Mouse (Mus musculus): ENCODE measurements around the gene Cldn17. TPM values are rescaled to one million over a fixed set of nuclear protein-coding genes. Genes with fewer than 3 reads are reported as not detected.

Gene Cldn17
- total RNA-seq (2023), result not detected

DNA sequence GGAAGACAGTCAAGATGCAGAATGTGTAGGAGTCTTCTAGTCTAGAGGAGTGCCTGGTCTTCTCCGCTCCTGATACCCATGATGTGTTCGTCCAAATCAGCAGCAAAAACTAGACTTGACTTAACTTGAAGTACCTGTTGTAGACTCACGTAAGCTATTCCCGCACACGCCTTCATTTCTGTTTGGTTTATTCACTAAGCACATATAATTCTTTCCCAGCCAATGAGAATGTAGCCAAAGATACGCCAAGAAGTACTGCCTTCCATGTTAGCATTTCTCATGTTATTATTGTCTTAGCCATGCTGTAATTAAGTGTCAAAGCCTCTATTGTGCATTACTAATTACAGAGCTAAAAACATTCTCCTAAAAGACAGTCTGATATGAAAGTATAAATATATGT lies at the start of gene Cldn17:
Gene Cldn17 (minus strand): TSS at position 101 of the 400 bp plus-strand sequence.

Other genes with a start within 250 kb of the Cldn17 start
- 0.30 TPM for gene Grik1, start 216.7 kb downstream of the Cldn17 start, total RNA-seq (2023)
- gene Cldn8, start 56.2 kb upstream of the Cldn17 start, total RNA-seq (2023), result not detected
- not detected for gene Krtap24-1, start 105.3 kb upstream of the Cldn17 start, total RNA-seq (2023)
- gene 2310079G19Rik, start 120.7 kb upstream of the Cldn17 start, total RNA-seq (2023), result not detected
- not detected for gene Krtap26-1, start 140.8 kb upstream of the Cldn17 start, total RNA-seq (2023)
- gene Krtap27-1, start 164.7 kb upstream of the Cldn17 start, total RNA-seq (2023), result not detected
- gene 2310061N02Rik, start 201.0 kb upstream of the Cldn17 start, total RNA-seq (2023), result not detected
- gene Krtap13-1, start 221.9 kb upstream of the Cldn17 start, total RNA-seq (2023), result not detected
- not detected for gene Krtap13, start 244.7 kb upstream of the Cldn17 start, total RNA-seq (2023)

Data from CD4-positive naive resting alpha-beta T cell, adult 57 days (primary cell).